Mouse (Mus musculus) liver, embryonic 14.5 days (tissue): ENCODE measurements around the gene Lrrc2. TPM values are rescaled to one million over a fixed set of nuclear protein-coding genes. Genes with fewer than 3 reads are reported as not detected.

Experiments used
- ATAC-seq: fragments of 200-750 bp; cut with Nextera tagmentation; 2 replicates; pipeline ENCODE4 v1.8.0; 2017; ENCODE audit warnings: moderate number of reproducible peaks, mild to moderate bottlenecking, moderate library complexity; ENCODE audit not compliant: insufficient read depth
- DNase-seq, 3 experiments: peaks; one replicate each; pipeline ENCODE4 v3.0.0-alpha.2; 2012 to 2013; ENCODE audit warnings: low read depth in 3 of 3, low spot score in 3 of 3
- H3K27ac ChIP-seq: fragments of 300-500 bp; sonication (generic); 2 replicates; pipeline ENCODE4 v1.5.1; 2014; ENCODE audit warnings: moderate library complexity, mild to moderate bottlenecking, control low read depth, inconsistent platforms
- H3K27me3 ChIP-seq: fragments of 300-500 bp; sonication (generic); 2 replicates; pipeline ENCODE4 v1.6.1; 2014; ENCODE audit warnings: mild to moderate bottlenecking, low read length, moderate library complexity; ENCODE audit not compliant: control insufficient read depth, insufficient read depth
- H3K36me3 ChIP-seq: fragments of 300-500 bp; sonication (generic); replicated peaks from 2 replicates; pipeline ENCODE4 v1.6.1; 2014; ENCODE audit warnings: low read depth; ENCODE audit not compliant: control insufficient read depth, insufficient read depth
- H3K4me1 ChIP-seq, 2 experiments: fragments of 200-500 bp in 1 of 2; fragments of 300-500 bp in 1 of 2; sonication (generic) in 1 of 2; replicated peaks; 2 replicates each; pipeline ENCODE4 v1.6.1; 2012 to 2014; ENCODE audit warnings: antibody characterized with exemption in 1 of 2, inconsistent platforms in 1 of 2, low read length in 1 of 2; ENCODE audit not compliant: control insufficient read depth in 2 of 2, insufficient read depth in 2 of 2
- H3K4me2 ChIP-seq: fragments of 300-500 bp; sonication (generic); 2 replicates; pipeline ENCODE4 v1.6.1; 2014; ENCODE audit warnings: low read depth, mild to moderate bottlenecking, control low read depth, moderate library complexity
- H3K4me3 ChIP-seq, 2 experiments: fragments of 200-500 bp in 1 of 2; fragments of 300-500 bp in 1 of 2; sonication (generic) in 1 of 2; 2 replicates each; pipeline ENCODE4 v1.5.1; 2012 to 2014; ENCODE audit warnings: low read depth in 2 of 2, low read length in 2 of 2, mild to moderate bottlenecking in 2 of 2, control low read depth in 1 of 2, inconsistent platforms in 1 of 2, moderate library complexity in 1 of 2; ENCODE audit not compliant: insufficient read depth in 1 of 2
- H3K9ac ChIP-seq: fragments of 300-500 bp; sonication (generic); replicated peaks from 2 replicates; pipeline ENCODE4 v1.6.1; 2014; ENCODE audit warnings: mild to moderate bottlenecking, control low read depth, moderate library complexity
- H3K9me3 ChIP-seq: fragments of 300-500 bp; sonication (generic); 2 replicates; pipeline ENCODE4 v1.6.1; 2016; ENCODE audit warnings: low read length, mixed read lengths; ENCODE audit not compliant: control insufficient read depth
- CTCF ChIP-seq: IDR thresholded peaks from 2 replicates; pipeline ENCODE4 v1.5.1; 2016; ENCODE audit warnings: antibody characterized with exemption, low read depth, control low read depth
- EP300 ChIP-seq: IDR thresholded peaks from 2 replicates; pipeline ENCODE4 v1.6.1; 2016; ENCODE audit warnings: antibody characterized with exemption, low read depth
- WGBS: fragments of 180-500 bp; shearing (Covaris S2); extraction: QIAGEN DNeasy Blood & Tissue Kit; methylation state at CpG from one replicate; pipeline ENCODE4 v1.1.7; 2014; ENCODE audit not compliant: insufficient replicate concordance; 5-methylcytosine and 5-hydroxymethylcytosine counted together
- polyA plus RNA-seq, 2 experiments: library from polyadenylated mRNA; depleted of rRNA in 1 of 2; stranded (reverse) in 1 of 2; unstranded in 1 of 2; fragments of >200 nt; fragmentation: Nextera tagmentation in 1 of 2; extraction: Ambion mirVana in 1 of 2; gene quantifications; 2 replicates each; pipeline versions ENCODE4 v1.2.1 to v1.2.3; 2012 to 2014

Gene Lrrc2
- polyA plus RNA-seq, 2 experiments, result 0.09 to 0.29 TPM

DNA sequence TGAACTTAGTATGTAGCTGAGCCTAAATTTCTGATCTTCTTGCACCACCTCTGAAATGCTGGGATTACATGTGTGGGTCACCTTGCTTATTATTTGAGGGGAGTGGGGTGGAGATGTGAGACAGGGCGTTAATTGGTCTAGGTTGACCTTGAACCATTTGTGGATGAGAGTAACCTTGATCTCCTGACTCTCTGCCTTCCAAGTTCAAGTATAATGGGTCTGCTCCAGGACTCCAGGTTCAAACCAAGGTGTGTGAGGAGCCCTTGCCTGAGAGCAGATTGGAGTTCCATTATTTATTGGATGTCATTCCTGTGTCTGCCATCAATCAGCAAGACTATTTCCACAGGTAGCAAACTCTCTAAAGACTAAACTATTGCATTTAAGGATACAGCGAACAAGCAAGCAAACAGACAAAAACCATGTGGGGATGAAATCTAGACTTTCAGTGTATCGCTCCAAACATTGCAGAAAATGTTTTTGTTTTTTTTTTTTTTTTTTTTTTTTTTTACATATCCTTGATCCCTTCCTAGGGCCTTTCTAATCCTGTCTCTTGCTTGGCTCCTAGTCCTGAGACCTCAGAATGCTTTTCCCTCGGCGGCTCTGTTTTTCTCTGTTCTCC lies 1.7 kb downstream of the Lrrc2 start:
- Histone ChIP-seq H3K4me1 (peaks cover 0 to 8% of the 10 kb centered on the region in 2 experiments; a peak in 2 of 4 replicates), H3K27me3 (no peaks in the 10 kb centered on the region; the same call in none of the 2 replicates), H3K9ac (no peak overlapping the region), H3K36me3 (no peaks in the 10 kb centered on the region), H3K4me2 (peak overlapping the region; percentile 65), H3K4me3 (no peak overlapping the region; a peak in 1 of 4 replicates), H3K9me3 (no peaks in the 10 kb centered on the region), H3K27ac (no peak overlapping the region)
- 42% methylated on average over 5 of the region's 5 CpGs for WGBS
- TF ChIP-seq EP300 (no peak), CTCF (no peak)
- DNase-seq, result no peak
- ATAC-seq, result no peak

- DNase-seq (peak in 2 of 3 experiments; percentile 14 to 18), ATAC-seq (peak; percentile 31; the same call in 1 of the 2 replicates)
- H3K27ac ChIP-seq, result no peak overlapping the region
- TF ChIP-seq CTCF (peak; percentile 64), EP300 (no peak)
- no peaks in the 10 kb centered on the region for H3K9me3 ChIP-seq
- no peak overlapping the region for H3K9ac ChIP-seq
- no peaks in the 10 kb centered on the region for H3K36me3 ChIP-seq
- H3K4me1 ChIP-seq, result peaks cover 0 to 6% of the 10 kb centered on the region in 2 experiments; a peak in 2 of 4 replicates
- peak overlapping the region; percentile 43 to 52 for H3K4me3 ChIP-seq
- peak overlapping the region; percentile 65 for H3K4me2 ChIP-seq
- WGBS, result 2% methylated on average over 44 of the region's 44 CpGs
- H3K27me3 ChIP-seq, result no peaks in the 10 kb centered on the region; the same call in none of the 2 replicates
Measured at GRCm38 (mm10) chr9:110953550-110954461, 2.5 kb downstream of the Lrrc2 start.

DNA sequence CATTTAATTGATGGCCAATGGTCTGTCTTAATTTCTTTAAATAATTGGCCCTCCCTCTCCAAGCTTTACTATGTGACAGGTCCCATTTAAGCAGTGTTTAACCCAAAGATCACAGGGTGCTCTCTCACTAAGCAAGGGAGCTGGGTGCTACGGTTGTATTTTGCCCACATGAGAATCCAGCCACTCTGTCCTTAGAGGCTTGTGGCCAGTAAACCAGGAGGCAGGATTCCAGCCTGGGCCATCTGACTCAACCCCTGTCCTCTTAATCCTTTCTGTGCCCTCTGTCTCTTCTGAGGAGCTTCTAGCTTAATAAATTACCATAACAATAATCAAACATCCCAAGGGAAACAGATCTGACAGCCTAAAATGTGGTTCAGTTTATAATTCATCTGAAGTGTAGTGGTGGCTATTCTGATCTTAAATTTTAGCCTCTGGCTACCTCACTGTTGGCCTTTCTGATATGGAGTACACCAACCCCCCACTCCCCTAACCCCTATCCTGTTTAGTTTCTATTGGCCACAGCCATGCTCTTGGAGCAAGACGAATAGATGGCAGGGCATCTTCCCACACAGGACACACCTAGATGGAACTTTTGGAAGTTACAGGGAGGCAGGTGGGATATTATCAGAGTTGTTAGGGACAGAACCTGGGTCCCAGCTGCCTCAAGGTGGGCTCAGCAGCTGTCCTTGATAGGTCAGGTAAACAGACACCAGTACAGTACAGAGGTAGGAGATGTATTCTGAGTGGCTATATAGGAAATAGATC lies 3.5 kb downstream of the Lrrc2 start:
- DNase-seq (no peak), ATAC-seq (no peak)
- peaks cover 0 to 6% of the 10 kb centered on the region in 2 experiments; a peak in 2 of 4 replicates for H3K4me1 ChIP-seq
- H3K36me3 ChIP-seq, result no peaks in the 10 kb centered on the region
- no peaks in the 10 kb centered on the region for H3K9me3 ChIP-seq
- H3K9ac ChIP-seq, result no peak overlapping the region
- TF ChIP-seq EP300, result no peak
- no peak for TF ChIP-seq CTCF
- H3K27ac ChIP-seq, result no peak overlapping the region
- H3K4me3 ChIP-seq, result no peak overlapping the region
- 24% methylated on average over 2 of the region's 2 CpGs for WGBS
- no peak overlapping the region; the same call in 1 of the 2 replicates for H3K4me2 ChIP-seq
- no peaks in the 10 kb centered on the region; the same call in none of the 2 replicates for H3K27me3 ChIP-seq

DNA sequence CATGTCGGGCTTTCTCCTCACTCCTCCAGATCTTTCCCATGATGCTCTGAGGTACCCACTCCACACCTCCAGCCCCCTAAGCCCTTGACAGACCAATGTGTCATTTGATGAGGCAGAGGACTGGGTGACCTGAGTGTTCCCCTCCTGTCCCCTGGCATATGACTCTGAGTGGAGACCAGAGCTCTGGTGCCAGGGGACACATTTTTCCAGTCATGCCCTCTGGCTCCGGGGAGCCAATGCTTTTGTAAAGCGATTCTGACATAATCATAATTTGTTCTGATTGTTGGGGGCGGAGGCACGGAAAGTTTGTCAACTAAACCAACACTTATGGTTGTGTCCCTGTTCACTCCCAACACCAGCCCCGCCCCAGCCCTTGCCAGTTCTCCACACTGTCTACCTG lies 4.6 kb downstream of the Lrrc2 start:
- Histone ChIP-seq H3K36me3 (no peaks in the 10 kb centered on the region), H3K4me2 (no peak overlapping the region), H3K9me3 (no peaks in the 10 kb centered on the region), H3K4me3 (no peak overlapping the region), H3K27ac (no peak overlapping the region), H3K4me1 (peaks cover 0 to 6% of the 10 kb centered on the region in 2 experiments; a peak in 2 of 4 replicates), H3K9ac (no peak overlapping the region), H3K27me3 (no peaks in the 10 kb centered on the region; the same call in none of the 2 replicates)
- DNase-seq (no peak), ATAC-seq (no peak)
- no peak for TF ChIP-seq EP300
- WGBS, result 59% methylated on average over 6 of the region's 6 CpGs
